Mouse (Mus musculus) cerebellum, adult 8-10 months (tissue): ENCODE results near the gene Trmt10b.
A peak's percentile ranks its signal among the peaks of the same experiment; 100 is the strongest.

Experiments
- DNase-seq: peaks from one replicate; pipeline ENCODE4 v3.0.0; 2022

Trmt10b gene

GRCm38 (mm10) chr4:45296662-45297564, at the start of gene Trmt10b:
TSS of gene Trmt10b (plus strand) at chr4:45297127.
- DNase-seq: peak; percentile 74

GRCm38 (mm10) chr4:45251265-45251664, 45.7 kb upstream of the Trmt10b start:
- no peak for DNase-seq

GRCm38 (mm10) chr4:45252861-45253262, 44.1 kb upstream of the Trmt10b start:
- DNase-seq: no peak

- DNase-seq: no peak
Measured at GRCm38 (mm10) chr4:45253839-45254601, 42.9 kb upstream of the Trmt10b start.

- no peak for DNase-seq
Measured at GRCm38 (mm10) chr4:45259232-45259832, 37.6 kb upstream of the Trmt10b start.

GRCm38 (mm10) chr4:45261551-45261950, 35.4 kb upstream of the Trmt10b start:
- no peak for DNase-seq

- DNase-seq: no peak
Measured at GRCm38 (mm10) chr4:45267883-45268282, 29.0 kb upstream of the Trmt10b start.

GRCm38 (mm10) chr4:45271041-45271452, 25.9 kb upstream of the Trmt10b start:
- DNase-seq: no peak

GRCm38 (mm10) chr4:45275770-45276169, 21.2 kb upstream of the Trmt10b start:
- DNase-seq: no peak

GRCm38 (mm10) chr4:45279292-45279691, 17.6 kb upstream of the Trmt10b start:
- DNase-seq: no peak

- peak; percentile 42 for DNase-seq
Measured at GRCm38 (mm10) chr4:45279981-45280548, 16.9 kb upstream of the Trmt10b start.

- DNase-seq: no peak
Measured at GRCm38 (mm10) chr4:45286318-45286717, 10.6 kb upstream of the Trmt10b start.

- DNase-seq: no peak
Measured at GRCm38 (mm10) chr4:45287906-45288305, 9.0 kb upstream of the Trmt10b start.

GRCm38 (mm10) chr4:45305536-45305935, 8.6 kb downstream of the Trmt10b start:
- DNase-seq: no peak

- no peak for DNase-seq
Measured at GRCm38 (mm10) chr4:45308046-45308445, 11.1 kb downstream of the Trmt10b start.

- no peak for DNase-seq
Measured at GRCm38 (mm10) chr4:45308606-45309005, 11.7 kb downstream of the Trmt10b start.

- no peak for DNase-seq
Measured at GRCm38 (mm10) chr4:45311056-45311455, 14.1 kb downstream of the Trmt10b start.

GRCm38 (mm10) chr4:45320159-45320816, 23.4 kb downstream of the Trmt10b start:
- peak; percentile 82 for DNase-seq

- DNase-seq: no peak
Measured at GRCm38 (mm10) chr4:45331139-45331538, 34.2 kb downstream of the Trmt10b start.

GRCm38 (mm10) chr4:45332466-45332865, 35.5 kb downstream of the Trmt10b start:
- DNase-seq: no peak

GRCm38 (mm10) chr4:45341226-45341625, 44.3 kb downstream of the Trmt10b start:
- no peak for DNase-seq

- DNase-seq: peak; percentile 92
Measured at GRCm38 (mm10) chr4:45341669-45342249, 44.8 kb downstream of the Trmt10b start, which contains the start of gene Dcaf10. TSS of gene Dcaf10 (plus strand) at chr4:45342101.
